Mouse (Mus musculus): ENCODE data around the gene Dclk1. TPM values are rescaled to one million over a fixed set of nuclear protein-coding genes. Genes with fewer than 3 reads are reported as not detected.
"Not testable (repeated sequence)": the region's sequence is repeated elsewhere in the genome, so short reads cannot be mapped to it uniquely, and the experiment has no call there.

Dclk1 gene
- polyA plus RNA-seq (2015; fragmentation: Nextera tagmentation; extraction: Ambion mirVana) = 56.1 and 60.0 TPM in 2 replicates

- Histone ChIP-seq H3K9ac (peak within 1 kb of the TSS; percentile 81), H3K4me3 (peak within 1 kb of the TSS; percentile 68), H3K9me3 (no peaks in the 10 kb centered on the region), H3K4me2 (peak within 1 kb of the TSS; percentile 94), H3K27me3 (0 out of 2 replicates have a peak, but pooled peaks cover 3% of the 10 kb centered on the region), H3K36me3 (no peaks in the 10 kb centered on the region), H3K27ac (peak within 1 kb of the TSS; percentile 80), H3K4me1 (peaks cover 28% of the 10 kb centered on the region)
- 0 out of 2 replicates have a peak, but pooled peaks have one; percentile 18 for ATAC-seq (ENCODE audit: insufficient number of reproducible peaks, insufficient read depth, low FRiP score, low TSS enrichment, low read depth)
- 32% methylated on average over 10 of the region's 10 CpGs for WGBS
Observed at GRCm38 (mm10) chr3:55241730-55242421, at the start of gene Dclk1. Gene Dclk1, plus strand, starts transcription at chr3:55242364.

GRCm38 (mm10) chr3:55193351-55193750 is 48.8 kb upstream of the Dclk1 start:
- Histone ChIP-seq H3K36me3 (no peaks in the 10 kb centered on the region), H3K9me3 (no peaks in the 10 kb centered on the region), H3K27me3 (no peaks in the 10 kb centered on the region), H3K4me1 (no peaks in the 10 kb centered on the region), H3K4me2 (no peak overlapping the region), H3K4me3 (no peak overlapping the region), H3K9ac (no peak overlapping the region), H3K27ac (no peak overlapping the region)
- WGBS = 78% methylated on average over 2 of the region's 2 CpGs
- ATAC-seq (ENCODE audit: insufficient number of reproducible peaks, insufficient read depth, low FRiP score, low TSS enrichment, low read depth) = no peak

- Histone ChIP-seq H3K36me3 (no peaks in the 10 kb centered on the region), H3K9ac (no peak overlapping the region), H3K4me3 (no peak overlapping the region), H3K4me2 (no peak overlapping the region), H3K27me3 (no peaks in the 10 kb centered on the region), H3K4me1 (no peaks in the 10 kb centered on the region), H3K27ac (no peak overlapping the region), H3K9me3 (no peaks in the 10 kb centered on the region)
- 83% methylated on average over 8 of the region's 8 CpGs for WGBS
- no peak for ATAC-seq (ENCODE audit: insufficient number of reproducible peaks, insufficient read depth, low FRiP score, low TSS enrichment, low read depth)
Observed at GRCm38 (mm10) chr3:55194792-55195191, 47.4 kb upstream of the Dclk1 start.

GRCm38 (mm10) chr3:55195581-55196327 is 46.4 kb upstream of the Dclk1 start:
- Histone ChIP-seq H3K36me3 (no peaks in the 10 kb centered on the region), H3K9ac (no peak overlapping the region), H3K4me2 (no peak overlapping the region), H3K27me3 (no peaks in the 10 kb centered on the region), H3K9me3 (no peaks in the 10 kb centered on the region), H3K27ac (no peak overlapping the region), H3K4me3 (no peak overlapping the region), H3K4me1 (no peaks in the 10 kb centered on the region)
- no peak for ATAC-seq (ENCODE audit: insufficient number of reproducible peaks, insufficient read depth, low FRiP score, low TSS enrichment, low read depth)
- WGBS = 86% methylated on average over 5 of the region's 5 CpGs

GRCm38 (mm10) chr3:55196328-55196710 is 45.8 kb upstream of the Dclk1 start:
- 93% methylated on average over 2 of the region's 2 CpGs for WGBS
- H3K9me3 ChIP-seq = no peaks in the 10 kb centered on the region
- no peaks in the 10 kb centered on the region for H3K4me1 ChIP-seq
- H3K27ac ChIP-seq = no peak overlapping the region
- H3K36me3 ChIP-seq = no peaks in the 10 kb centered on the region
- H3K4me3 ChIP-seq = no peak overlapping the region
- H3K9ac ChIP-seq = no peak overlapping the region
- H3K27me3 ChIP-seq = no peaks in the 10 kb centered on the region
- H3K4me2 ChIP-seq = no peak overlapping the region
- no peak for ATAC-seq (ENCODE audit: insufficient number of reproducible peaks, insufficient read depth, low FRiP score, low TSS enrichment, low read depth)

GRCm38 (mm10) chr3:55203621-55204020 is 38.5 kb upstream of the Dclk1 start:
- not testable (repeated sequence) for H3K4me1 ChIP-seq; H3K27ac ChIP-seq; H3K4me3 ChIP-seq; H3K36me3 ChIP-seq; H3K4me2 ChIP-seq; H3K9me3 ChIP-seq; H3K9ac ChIP-seq; ATAC-seq (ENCODE audit: insufficient number of reproducible peaks, insufficient read depth, low FRiP score, low TSS enrichment, low read depth); H3K27me3 ChIP-seq
- 96% methylated on average over 11 of the region's 11 CpGs for WGBS

- no peaks in the 10 kb centered on the region for H3K9me3 ChIP-seq
- no peaks in the 10 kb centered on the region for H3K27me3 ChIP-seq
- ATAC-seq (ENCODE audit: insufficient number of reproducible peaks, insufficient read depth, low FRiP score, low TSS enrichment, low read depth) = no peak
- peaks cover 5% of the 10 kb centered on the region for H3K4me1 ChIP-seq
- 98% methylated on average over 2 of the region's 2 CpGs for WGBS
- H3K4me3 ChIP-seq = no peak overlapping the region
- no peaks in the 10 kb centered on the region for H3K36me3 ChIP-seq
- no peak overlapping the region for H3K27ac ChIP-seq
- H3K4me2 ChIP-seq = no peak overlapping the region
- no peak overlapping the region for H3K9ac ChIP-seq
Observed at GRCm38 (mm10) chr3:55206413-55206812, 35.8 kb upstream of the Dclk1 start.

GRCm38 (mm10) chr3:55207665-55208064 is 34.5 kb upstream of the Dclk1 start:
- Histone ChIP-seq H3K27me3 (no peaks in the 10 kb centered on the region), H3K9ac (no peak overlapping the region), H3K4me3 (no peak overlapping the region), H3K4me1 (peaks cover 5% of the 10 kb centered on the region), H3K4me2 (no peak overlapping the region), H3K9me3 (no peaks in the 10 kb centered on the region), H3K27ac (no peak overlapping the region), H3K36me3 (no peaks in the 10 kb centered on the region)
- no peak for ATAC-seq (ENCODE audit: insufficient number of reproducible peaks, insufficient read depth, low FRiP score, low TSS enrichment, low read depth)
- 57% methylated on average over 6 of the region's 6 CpGs for WGBS

GRCm38 (mm10) chr3:55212254-55212653 is 29.9 kb upstream of the Dclk1 start:
- 18% methylated on average over 2 of the region's 2 CpGs for whole genome bisulfite sequencing
- peaks cover 13% of the 10 kb centered on the region for H3K4me1 ChIP-seq
- no peak overlapping the region for H3K27ac ChIP-seq
- no peaks in the 10 kb centered on the region for H3K9me3 ChIP-seq
- no peaks in the 10 kb centered on the region for H3K36me3 ChIP-seq
- H3K4me2 ChIP-seq = no peak overlapping the region
- no peak for ATAC-seq (ENCODE audit: insufficient number of reproducible peaks, insufficient read depth, low FRiP score, low TSS enrichment, low read depth)
- H3K4me3 ChIP-seq = no peak overlapping the region
- H3K27me3 ChIP-seq = no peaks in the 10 kb centered on the region
- H3K9ac ChIP-seq = no peak overlapping the region

GRCm38 (mm10) chr3:55213785-55214184 is 28.4 kb upstream of the Dclk1 start:
- ATAC-seq (ENCODE audit: insufficient number of reproducible peaks, insufficient read depth, low FRiP score, low TSS enrichment, low read depth) = no peak
- H3K36me3 ChIP-seq = no peaks in the 10 kb centered on the region
- peak overlapping the region; percentile 51 for H3K27ac ChIP-seq
- H3K9me3 ChIP-seq = no peaks in the 10 kb centered on the region
- H3K4me1 ChIP-seq = peaks cover 13% of the 10 kb centered on the region
- no peak overlapping the region for H3K4me2 ChIP-seq
- no peaks in the 10 kb centered on the region for H3K27me3 ChIP-seq
- no peak overlapping the region for H3K4me3 ChIP-seq
- WGBS = 32% methylated on average over 4 of the region's 4 CpGs
- H3K9ac ChIP-seq = no peak overlapping the region

- WGBS = 60% methylated on average over 6 of the region's 6 CpGs
- no peak overlapping the region for H3K4me2 ChIP-seq
- H3K4me3 ChIP-seq = no peak overlapping the region
- no peaks in the 10 kb centered on the region for H3K27me3 ChIP-seq
- no peak overlapping the region for H3K9ac ChIP-seq
- no peaks in the 10 kb centered on the region for H3K9me3 ChIP-seq
- H3K36me3 ChIP-seq = no peaks in the 10 kb centered on the region
- no peak for ATAC-seq (ENCODE audit: insufficient number of reproducible peaks, insufficient read depth, low FRiP score, low TSS enrichment, low read depth)
- H3K4me1 ChIP-seq = peaks cover 13% of the 10 kb centered on the region
- peak overlapping the region; percentile 51 for H3K27ac ChIP-seq
Observed at GRCm38 (mm10) chr3:55214413-55214812, 27.8 kb upstream of the Dclk1 start.

- Histone ChIP-seq H3K4me3 (no peak overlapping the region), H3K4me1 (peaks cover 10% of the 10 kb centered on the region), H3K4me2 (no peak overlapping the region), H3K27ac (no peak overlapping the region), H3K36me3 (no peaks in the 10 kb centered on the region), H3K9ac (no peak overlapping the region), H3K27me3 (peaks cover 7% of the 10 kb centered on the region; the same call in 1 of the 2 replicates), H3K9me3 (no peaks in the 10 kb centered on the region)
- no peak for ATAC-seq (ENCODE audit: insufficient number of reproducible peaks, insufficient read depth, low FRiP score, low TSS enrichment, low read depth)
- 93% methylated on average over 2 of the region's 2 CpGs for WGBS
Observed at GRCm38 (mm10) chr3:55222502-55222901, 19.7 kb upstream of the Dclk1 start.

All from embryonic facial prominence, embryonic 13.5 days (tissue).